Mouse (Mus musculus) thymus, adult 2 months (tissue): ENCODE measurements around the gene Hoxa1. TPM values are rescaled to one million over a fixed set of nuclear protein-coding genes. Genes with fewer than 3 reads are reported as not detected.

Experiments
- DNase-seq: peaks from one replicate; pipeline ENCODE4 v3.0.0; 2021
- H3K27ac ChIP-seq: fragments of 200-500 bp; 2 replicates; pipeline ENCODE4 v1.5.1; 2012; ENCODE audit warnings: low read length, control low read depth; ENCODE audit not compliant: control insufficient read depth, insufficient read depth
- H3K27me3 ChIP-seq: fragments of 200-500 bp; 2 replicates; pipeline ENCODE4 v1.6.1; 2012; ENCODE audit warnings: mild to moderate bottlenecking, low read length, moderate library complexity, mixed read lengths; ENCODE audit not compliant: control insufficient read depth, insufficient read depth
- H3K36me3 ChIP-seq: fragments of 200-500 bp; 2 replicates; pipeline ENCODE4 v1.6.1; 2012; ENCODE audit warnings: mild to moderate bottlenecking, low read length, moderate library complexity; ENCODE audit not compliant: control insufficient read depth, insufficient read depth
- H3K4me1 ChIP-seq: fragments of 200-500 bp; replicated peaks from 2 replicates; pipeline ENCODE4 v1.6.1; 2012; ENCODE audit warnings: low read length; ENCODE audit not compliant: control insufficient read depth, insufficient read depth
- H3K4me3 ChIP-seq: fragments of 200-500 bp; 2 replicates; pipeline ENCODE4 v1.5.1; 2012; ENCODE audit warnings: mild to moderate bottlenecking, low read length, control low read depth, moderate library complexity; ENCODE audit not compliant: control insufficient read depth, insufficient read depth
- CTCF ChIP-seq: fragments of 200-500 bp; IDR thresholded peaks from 2 replicates; pipeline ENCODE4 v1.5.1; 2012; ENCODE audit warnings: mild to moderate bottlenecking, control low read depth, low read length, moderate library complexity, borderline replicate concordance; ENCODE audit not compliant: control insufficient read depth, poor library complexity, insufficient read depth; ENCODE audit errors: extremely low read depth
- POLR2A ChIP-seq: fragments of 200-500 bp; IDR thresholded peaks from 2 replicates; pipeline ENCODE4 v1.6.1; 2012; ENCODE audit warnings: mild to moderate bottlenecking, low read length, control low read depth, moderate library complexity; ENCODE audit not compliant: control insufficient read depth, poor library complexity, insufficient read depth; ENCODE audit errors: extremely low read depth
- WGBS: fragments of 180-500 bp; shearing (Covaris S2); methylation state at CpG from one replicate; pipeline ENCODE4 v1.1.7; 2018; 5-methylcytosine and 5-hydroxymethylcytosine counted together
- polyA plus RNA-seq: library from polyadenylated mRNA; depleted of rRNA; stranded (reverse); fragments of >200 nt; gene quantifications from 2 replicates; pipeline ENCODE4 v1.2.3, GENCODE M21; 2012

Gene Hoxa1
- polyA plus RNA-seq, 1 experiment, result 0.63 TPM

- no peak within 1 kb of the TSS for H3K4me3 ChIP-seq
- peaks cover 3% of the 10 kb centered on the region; the same call in 1 of the 2 replicates for H3K27me3 ChIP-seq
- DNase-seq, result no peak
- peaks cover 3% of the 10 kb centered on the region for H3K4me1 ChIP-seq
- H3K36me3 ChIP-seq, result no peaks in the 10 kb centered on the region
- H3K27ac ChIP-seq, result no peak within 1 kb of the TSS
- 87% methylated on average over 65 of the region's 65 CpGs for WGBS
- no peak for TF ChIP-seq POLR2A
- no peak for TF ChIP-seq CTCF
Measured at GRCm38 (mm10) chr6:52204050-52204752, 46.1 kb upstream of the Hoxa1 start, which contains the start of gene Hoxa5. Hoxa5 (minus strand) TSS chr6:52204587.

DNA sequence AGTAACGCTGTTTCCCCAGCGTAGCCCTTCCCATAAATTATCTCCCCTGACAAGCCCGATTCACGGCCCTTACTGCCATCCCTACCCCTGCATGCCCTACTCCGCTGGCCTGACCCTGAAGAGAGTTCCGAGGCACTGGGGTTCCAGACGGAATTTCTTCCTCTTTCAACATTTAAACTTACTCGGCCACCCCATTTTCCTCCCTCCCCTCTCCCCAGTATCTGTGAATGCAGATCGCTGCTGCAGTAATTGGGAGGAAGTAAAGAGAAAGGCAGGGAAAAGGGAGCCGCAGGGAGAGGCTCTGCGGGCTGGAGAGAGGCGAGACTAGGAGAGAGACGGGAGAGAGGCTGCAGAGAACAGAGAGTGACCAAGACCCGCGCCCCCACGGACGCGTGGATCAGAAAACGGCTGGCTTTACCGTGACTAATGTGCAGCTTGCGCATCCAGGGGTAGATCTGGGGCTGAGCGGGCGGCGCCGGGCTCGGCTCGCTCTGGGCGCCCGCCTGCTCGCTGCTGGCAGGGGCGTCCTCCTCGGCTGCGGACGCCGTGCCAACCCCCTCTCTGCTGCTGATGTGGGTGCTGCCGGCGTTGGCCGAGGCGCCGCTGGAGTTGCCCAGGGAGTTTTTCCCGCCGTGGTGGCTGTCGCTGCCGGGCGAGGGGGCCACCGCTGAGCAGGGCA, 45.4 kb upstream of the Hoxa1 start:
- DNase-seq, result no peak
- no peak overlapping the region for H3K27ac ChIP-seq
- WGBS, result 89% methylated on average over 46 of the region's 46 CpGs
- no peaks in the 10 kb centered on the region for H3K4me1 ChIP-seq
- no peak overlapping the region for H3K4me3 ChIP-seq
- no peaks in the 10 kb centered on the region; the same call in 1 of the 2 replicates for H3K27me3 ChIP-seq
- H3K36me3 ChIP-seq, result no peaks in the 10 kb centered on the region
- TF ChIP-seq POLR2A, result no peak
- no peak for TF ChIP-seq CTCF

DNA sequence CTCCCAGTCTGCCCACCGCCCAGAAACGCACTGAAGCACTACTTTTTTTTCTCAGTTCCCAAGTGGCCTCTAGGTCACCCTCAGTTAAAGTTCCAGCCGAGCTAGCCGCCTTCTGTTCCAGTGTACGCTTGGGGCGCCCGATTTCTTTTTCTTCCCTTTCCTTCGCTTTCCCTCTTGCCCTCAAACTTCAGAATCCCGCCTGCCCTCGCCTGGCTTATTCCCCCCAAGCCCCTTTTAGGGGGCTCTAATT, 44.9 kb upstream of the Hoxa1 start:
- no peaks in the 10 kb centered on the region for H3K4me1 ChIP-seq
- H3K36me3 ChIP-seq, result no peaks in the 10 kb centered on the region
- WGBS, result 93% methylated on average over 10 of the region's 10 CpGs
- H3K4me3 ChIP-seq, result no peak overlapping the region
- H3K27ac ChIP-seq, result no peak overlapping the region
- DNase-seq, result no peak
- H3K27me3 ChIP-seq, result no peaks in the 10 kb centered on the region; the same call in 1 of the 2 replicates
- TF ChIP-seq POLR2A (no peak), CTCF (no peak)

GRCm38 (mm10) chr6:52202362-52203120, 44.4 kb upstream of the Hoxa1 start:
- no peaks in the 10 kb centered on the region for H3K4me1 ChIP-seq

GRCm38 (mm10) chr6:52201269-52201668, 43.2 kb upstream of the Hoxa1 start:
- WGBS, result 89% methylated on average over 1 of the region's 1 CpGs
- DNase-seq, result no peak
- no peak overlapping the region for H3K4me3 ChIP-seq
- no peak overlapping the region for H3K27ac ChIP-seq
- H3K36me3 ChIP-seq, result no peaks in the 10 kb centered on the region
- no peaks in the 10 kb centered on the region; the same call in 1 of the 2 replicates for H3K27me3 ChIP-seq
- TF ChIP-seq CTCF (no peak), POLR2A (no peak)
- no peaks in the 10 kb centered on the region for H3K4me1 ChIP-seq

More at GRCm38 (mm10) chr6:52202362-52203120, 44.4 kb upstream of the Hoxa1 start:
- TF ChIP-seq CTCF, result no peak
- TF ChIP-seq POLR2A, result no peak
- DNase-seq, result no peak
- WGBS, result 90% methylated on average over 22 of the region's 22 CpGs
- Histone ChIP-seq H3K36me3 (no peaks in the 10 kb centered on the region), H3K27me3 (no peaks in the 10 kb centered on the region; the same call in 1 of the 2 replicates), H3K4me3 (no peak overlapping the region), H3K27ac (no peak overlapping the region)

DNA sequence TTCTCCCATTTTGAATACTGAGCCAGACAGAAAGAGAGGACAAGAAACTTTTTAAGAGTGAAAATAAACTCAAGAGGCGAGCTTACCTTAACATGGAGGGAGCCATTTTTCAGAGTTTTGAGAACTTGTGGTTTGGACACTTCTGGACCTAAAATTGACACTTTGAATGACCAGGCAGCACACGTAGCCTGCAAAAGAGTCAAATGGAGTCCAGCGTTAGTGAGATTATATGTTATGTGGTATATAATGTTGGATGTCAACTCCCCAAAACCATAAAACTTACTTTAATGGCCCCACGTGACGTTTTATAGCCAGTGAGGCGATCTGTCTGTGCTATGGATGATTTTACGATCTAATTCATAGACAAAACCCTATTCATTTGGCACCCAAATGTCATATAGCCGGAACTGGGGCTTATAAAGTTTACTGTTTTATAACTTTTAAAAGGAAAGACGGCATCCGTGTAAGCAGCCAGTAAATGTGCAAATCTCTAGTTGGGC, 42.7 kb upstream of the Hoxa1 start:
- TF ChIP-seq CTCF (no peak), POLR2A (no peak)
- H3K4me1 ChIP-seq, result no peaks in the 10 kb centered on the region
- H3K4me3 ChIP-seq, result no peak overlapping the region
- no peak for DNase-seq
- no peaks in the 10 kb centered on the region for H3K27me3 ChIP-seq
- no peak overlapping the region for H3K27ac ChIP-seq
- no peaks in the 10 kb centered on the region for H3K36me3 ChIP-seq
- WGBS, result 95% methylated on average over 10 of the region's 10 CpGs
